Mouse (Mus musculus): ENCODE results near the gene Ehd4. TPM values are rescaled to one million over a fixed set of nuclear protein-coding genes. Genes with fewer than 3 reads are reported as not detected.

The Ehd4 gene
- polyA plus RNA-seq, 1 experiment from 2014 or later: 69.6 TPM

DNA sequence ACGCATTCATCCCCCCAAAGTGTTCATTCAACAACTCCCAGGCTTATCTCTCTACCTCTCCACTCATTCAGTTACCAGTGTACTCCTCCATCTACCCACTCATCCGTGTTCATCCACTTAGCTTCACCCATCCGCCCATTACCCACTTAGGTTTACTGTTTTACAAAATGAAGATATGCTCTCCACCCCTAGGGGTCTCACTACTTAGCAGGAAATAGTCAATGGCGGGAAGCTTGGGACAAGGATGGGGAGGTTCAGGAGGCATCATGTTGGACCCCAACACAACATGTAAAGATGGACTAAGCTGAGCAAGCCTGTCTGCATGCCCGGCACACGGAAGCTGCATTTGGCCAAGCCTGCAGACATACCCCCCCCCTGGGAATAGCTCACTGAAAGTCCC lies 89.8 kb downstream of the Ehd4 start:
- no peaks in the 10 kb centered on the region for H3K27me3 ChIP-seq
- POLR2A ChIA-PET: no interaction called here

DNA sequence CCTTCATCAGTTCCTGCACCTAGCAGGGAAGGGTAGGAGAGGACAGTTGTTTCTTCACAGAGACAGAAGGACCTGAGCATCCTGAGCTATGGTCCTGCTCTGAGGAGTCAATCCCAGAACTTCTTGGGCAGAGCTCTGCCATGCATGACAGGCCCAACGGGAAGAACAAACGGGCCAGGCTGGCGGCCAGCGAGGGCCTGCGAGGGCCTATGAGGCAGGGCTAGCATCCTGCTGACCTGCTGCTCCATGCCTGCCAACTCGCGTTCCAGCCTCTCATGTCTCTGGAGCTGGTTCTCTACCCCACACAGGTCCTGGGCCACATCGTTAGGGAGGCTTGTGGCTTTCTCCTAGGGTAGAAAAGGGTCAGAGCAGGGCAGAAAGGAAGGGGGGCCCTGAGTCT lies 92.2 kb downstream of the Ehd4 start:
- no peaks in the 10 kb centered on the region for H3K27me3 ChIP-seq
- POLR2A ChIA-PET: no interaction called here

More for the DNA sequence above, 89.8 kb downstream of the Ehd4 start:
- CTCF ChIA-PET: interaction anchor here (1.1 to 1.6 kb wide), 3 partner anchors 14 to 94 kb away, joined by 3 to 6 read pairs (median 3); no protein-coding TSS in a partner anchor
- ATAC-seq: no peak
- no peak for DNase-seq (ENCODE audit: low read depth, low spot score)
- TF ChIP-seq CTCF (IDR thresholded peaks at IDR 0.05): no peak
- in situ Hi-C loops (cut with MboI; ENCODE audit: low pct_unique_long_range_greater_than_20kb): no loop called here

DNA sequence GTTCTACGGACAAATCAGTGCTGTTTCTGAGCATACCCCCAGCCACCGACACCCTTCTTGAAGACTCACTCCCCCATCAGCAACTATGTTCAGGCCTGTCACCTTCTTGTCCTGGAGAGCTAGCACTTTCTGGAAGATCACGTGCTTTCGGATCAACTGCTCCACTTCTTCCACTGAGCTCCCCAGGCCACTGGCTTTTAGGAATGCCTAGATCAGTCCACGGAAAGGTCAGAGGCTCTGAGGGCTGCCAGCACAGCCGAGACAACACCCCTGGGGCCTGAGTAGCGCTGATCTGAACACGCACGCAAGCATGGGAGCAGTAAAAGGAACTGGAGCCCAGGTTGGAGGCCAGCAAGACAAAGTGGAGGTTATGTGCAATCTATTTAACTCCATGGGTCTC lies 93.8 kb downstream of the Ehd4 start:
- in situ Hi-C loops (cut with MboI; ENCODE audit: low pct_unique_long_range_greater_than_20kb): no loop called here
- DNase-seq (ENCODE audit: low read depth, low spot score) (no peak), ATAC-seq (no peak)

More for the DNA sequence above, 92.2 kb downstream of the Ehd4 start:
- DNase-seq (ENCODE audit: low read depth, low spot score) (no peak), ATAC-seq (no peak)
- in situ Hi-C loops (cut with MboI; ENCODE audit: low pct_unique_long_range_greater_than_20kb): no loop called here
- TF ChIP-seq CTCF (IDR thresholded peaks at IDR 0.05): no peak
- CTCF ChIA-PET: no interaction called here

DNA sequence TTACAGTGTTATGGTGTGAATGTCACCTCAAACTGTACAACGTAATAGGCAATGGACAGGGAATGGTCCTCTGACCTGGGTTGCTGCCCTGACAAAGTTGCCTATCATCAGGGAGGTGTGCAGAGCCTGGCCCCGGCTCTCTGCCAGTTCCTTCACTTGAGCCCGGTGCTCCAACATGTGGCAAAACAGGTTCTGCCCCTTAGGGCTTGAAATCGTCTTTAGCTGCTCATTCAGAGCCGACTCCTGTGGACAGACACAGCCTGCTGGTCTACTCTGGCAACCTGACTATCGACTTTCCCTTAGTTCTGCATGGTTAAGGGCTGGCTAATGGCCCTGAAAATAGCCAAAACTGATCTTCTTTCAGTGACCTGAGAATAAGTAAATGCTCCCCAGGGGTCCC lies 94.2 kb downstream of the Ehd4 start:
- no peak for TF ChIP-seq CTCF (IDR thresholded peaks at IDR 0.05)
- DNase-seq (ENCODE audit: low read depth, low spot score) (no peak), ATAC-seq (no peak)
- in situ Hi-C loops (cut with MboI; ENCODE audit: low pct_unique_long_range_greater_than_20kb): no loop called here
- ChIA-PET POLR2A (no interaction called here), CTCF (interaction anchor here (0.7 to 2.0 kb wide), 3 partner anchors 8 to 108 kb away, joined by 3 to 7 read pairs (median 4); no protein-coding TSS in a partner anchor)
- H3K27me3 ChIP-seq: no peaks in the 10 kb centered on the region

More for the DNA sequence above, 93.8 kb downstream of the Ehd4 start:
- no peaks in the 10 kb centered on the region for H3K27me3 ChIP-seq
- no peak for TF ChIP-seq CTCF (IDR thresholded peaks at IDR 0.05)
- ChIA-PET CTCF (no interaction called here), POLR2A (no interaction called here)

DNA sequence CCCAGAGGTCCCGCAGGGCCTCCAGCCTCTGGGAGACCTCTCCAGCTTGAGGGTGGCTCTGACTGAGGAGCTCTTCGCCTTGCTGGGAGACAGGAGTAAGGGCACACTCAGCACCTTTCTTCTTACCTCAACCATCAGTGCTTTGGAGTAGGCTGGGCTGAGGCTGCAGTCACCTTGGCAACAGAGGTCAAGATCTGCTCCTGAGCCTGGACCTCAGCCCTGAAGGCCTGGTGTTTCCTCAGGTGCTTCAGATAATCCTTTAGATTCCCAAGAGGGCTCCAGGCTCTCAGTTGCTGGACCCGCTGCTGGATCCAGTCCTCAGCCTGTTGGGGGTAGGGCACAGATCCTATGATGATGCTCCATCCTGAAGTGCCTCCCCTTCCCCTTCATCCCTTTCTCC lies 94.9 kb downstream of the Ehd4 start:
- in situ Hi-C loops (cut with MboI; ENCODE audit: low pct_unique_long_range_greater_than_20kb): no loop called here
- ChIA-PET POLR2A (interaction anchor here (1.6 kb wide), 1 partner anchor 29 kb away, joined by 4 read pairs; no protein-coding TSS in a partner anchor), CTCF (interaction anchor here (0.6 to 2.0 kb wide), 5 partner anchors 9 to 150 kb away, joined by 3 to 7 read pairs (median 3); no protein-coding TSS in a partner anchor)
- TF ChIP-seq CTCF (IDR thresholded peaks at IDR 0.05): no peak
- H3K27me3 ChIP-seq: no peaks in the 10 kb centered on the region
- ATAC-seq (no peak), DNase-seq (ENCODE audit: low read depth, low spot score) (no peak)

DNA sequence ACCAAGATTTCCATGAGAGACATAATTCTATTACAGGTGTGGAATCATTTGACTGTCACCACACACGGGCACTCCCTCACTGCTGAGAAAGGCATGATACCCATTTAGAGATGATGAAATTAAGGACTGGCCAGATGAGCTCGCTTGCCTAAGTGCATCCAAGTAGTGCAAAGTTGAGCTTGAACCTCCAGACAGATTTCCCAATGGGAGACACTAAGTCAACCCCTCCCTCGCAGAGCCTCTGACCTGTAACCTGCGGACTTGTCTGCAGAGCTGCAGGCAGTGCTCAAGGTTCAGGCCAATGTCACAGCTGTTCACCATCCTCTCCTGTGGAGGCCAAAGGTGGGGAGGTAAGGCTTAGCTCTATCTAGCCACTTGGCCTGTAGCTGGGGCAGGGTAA lies 95.6 kb downstream of the Ehd4 start:
- H3K27me3 ChIP-seq: no peaks in the 10 kb centered on the region
- in situ Hi-C loops (cut with MboI; ENCODE audit: low pct_unique_long_range_greater_than_20kb): no loop called here
- ChIA-PET CTCF (interaction anchor here (0.6 to 2.0 kb wide), 4 partner anchors 9 to 149 kb away, joined by 3 to 7 read pairs (median 4); no protein-coding TSS in a partner anchor), POLR2A (interaction anchor here (1.6 kb wide), 1 partner anchor 28 kb away, joined by 4 read pairs; no protein-coding TSS in a partner anchor)
- TF ChIP-seq CTCF (IDR thresholded peaks at IDR 0.05): no peak
- DNase-seq (ENCODE audit: low read depth, low spot score): no peak
- ATAC-seq: no peak

DNA sequence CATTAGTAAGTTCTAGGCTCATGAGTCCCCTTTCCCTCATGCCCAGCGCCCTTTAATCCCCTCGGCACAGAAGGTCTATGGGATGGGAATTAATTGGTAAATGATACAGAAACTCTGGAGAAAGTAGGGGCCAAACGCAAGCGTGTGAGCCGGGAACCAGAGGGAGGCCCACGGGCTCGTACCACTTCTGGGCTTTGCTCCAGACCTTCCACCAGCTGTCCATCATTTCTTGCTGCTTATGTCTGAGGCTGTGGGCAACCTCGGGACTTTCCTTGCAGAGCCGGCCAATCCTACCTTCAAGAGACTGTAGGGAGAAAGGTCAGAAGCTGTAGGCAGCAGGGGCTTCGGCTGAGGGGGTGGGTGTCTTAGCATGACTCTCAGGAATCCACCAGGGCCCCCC lies 98.5 kb downstream of the Ehd4 start:
- no peak for TF ChIP-seq CTCF (IDR thresholded peaks at IDR 0.05)
- H3K27me3 ChIP-seq: no peaks in the 10 kb centered on the region
- CTCF ChIA-PET: no interaction called here

DNA sequence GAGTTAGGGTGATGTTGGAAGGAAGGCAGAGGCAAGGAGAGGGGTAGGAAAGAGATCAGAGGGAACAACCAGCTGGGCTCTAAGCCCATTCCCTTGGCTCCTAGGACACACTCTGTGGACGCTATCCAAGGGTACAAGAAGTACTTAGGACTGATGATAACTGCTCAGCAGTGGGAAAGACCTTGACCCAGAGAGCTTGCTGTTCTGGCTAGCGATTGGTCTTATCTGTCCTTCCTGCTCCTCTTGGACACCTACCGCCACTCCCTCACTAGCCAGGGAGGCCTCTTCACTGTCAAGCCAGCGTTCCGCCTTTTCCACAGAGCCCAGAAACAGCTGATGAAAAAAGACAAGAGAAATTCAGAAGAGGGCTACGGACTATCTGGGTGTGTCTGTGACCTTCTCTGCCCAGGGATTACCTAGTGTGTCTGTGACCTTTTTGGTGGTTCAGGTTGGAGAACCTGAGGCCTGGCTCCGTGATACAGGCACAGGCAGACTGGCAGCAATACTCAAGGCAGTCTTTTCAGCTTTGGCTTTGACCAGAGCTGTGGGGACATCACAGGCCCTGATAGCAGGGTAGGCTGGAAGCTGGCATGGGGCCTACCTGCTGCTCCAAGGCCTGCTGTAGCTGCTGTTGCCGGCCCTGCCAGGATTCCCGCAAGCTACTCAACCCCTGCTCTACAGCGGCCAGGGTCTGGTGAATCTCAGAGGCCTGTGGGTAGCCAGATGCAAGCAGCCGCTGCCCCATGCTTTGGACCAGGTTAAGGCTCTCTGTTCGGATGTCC lies 99.4 kb downstream of the Ehd4 start:
- ChIA-PET CTCF (no interaction called here), POLR2A (interaction anchor here (1.1 kb wide), 1 partner anchor 8 kb away, joined by 3 read pairs; no protein-coding TSS in a partner anchor)
- no peak for ATAC-seq
- in situ Hi-C loops (cut with MboI; ENCODE audit: low pct_unique_long_range_greater_than_20kb): no loop called here
- DNase-seq (ENCODE audit: low read depth, low spot score): no peak
- TF ChIP-seq CTCF (IDR thresholded peaks at IDR 0.05): no peak
- no peaks in the 10 kb centered on the region for H3K27me3 ChIP-seq

More for the DNA sequence above, 98.5 kb downstream of the Ehd4 start:
- POLR2A ChIA-PET: interaction anchor here (1.1 kb wide), 1 partner anchor 9 kb away, joined by 3 read pairs; no protein-coding TSS in a partner anchor
- in situ Hi-C loops (cut with MboI; ENCODE audit: low pct_unique_long_range_greater_than_20kb): no loop called here
- no peak for ATAC-seq
- DNase-seq (ENCODE audit: low read depth, low spot score): no peak

DNA sequence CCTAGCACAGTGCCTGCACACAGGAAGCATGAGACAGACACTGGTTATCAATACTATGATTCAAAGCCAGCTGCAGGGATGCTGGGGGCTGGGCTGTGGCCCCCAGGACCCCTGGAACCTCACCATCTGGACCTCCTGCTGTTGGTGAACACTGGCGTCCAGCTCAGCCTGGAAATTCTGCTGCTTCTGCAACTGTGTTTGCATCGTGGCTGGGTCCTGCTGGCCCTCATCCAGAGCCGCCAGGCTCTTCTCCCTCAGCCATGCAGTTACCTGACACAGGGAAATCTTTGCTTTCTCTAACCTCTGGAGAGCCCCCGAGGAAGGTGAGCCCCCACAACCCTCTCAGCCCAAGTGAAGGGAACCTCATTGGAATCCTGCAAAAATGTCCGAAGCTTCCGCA lies 103.0 kb downstream of the Ehd4 start:
- no peak for TF ChIP-seq CTCF (IDR thresholded peaks at IDR 0.05)
- in situ Hi-C loops (cut with MboI; ENCODE audit: low pct_unique_long_range_greater_than_20kb): no loop called here
- no peaks in the 10 kb centered on the region for H3K27me3 ChIP-seq
- ChIA-PET CTCF (interaction anchor here (1.3 to 1.8 kb wide), 2 partner anchors 17 to 79 kb away, joined by 3 to 6 read pairs; partner anchors contain the start of gene Mapkbp1), POLR2A (no interaction called here)
- ATAC-seq (no peak), DNase-seq (ENCODE audit: low read depth, low spot score) (no peak)

DNA sequence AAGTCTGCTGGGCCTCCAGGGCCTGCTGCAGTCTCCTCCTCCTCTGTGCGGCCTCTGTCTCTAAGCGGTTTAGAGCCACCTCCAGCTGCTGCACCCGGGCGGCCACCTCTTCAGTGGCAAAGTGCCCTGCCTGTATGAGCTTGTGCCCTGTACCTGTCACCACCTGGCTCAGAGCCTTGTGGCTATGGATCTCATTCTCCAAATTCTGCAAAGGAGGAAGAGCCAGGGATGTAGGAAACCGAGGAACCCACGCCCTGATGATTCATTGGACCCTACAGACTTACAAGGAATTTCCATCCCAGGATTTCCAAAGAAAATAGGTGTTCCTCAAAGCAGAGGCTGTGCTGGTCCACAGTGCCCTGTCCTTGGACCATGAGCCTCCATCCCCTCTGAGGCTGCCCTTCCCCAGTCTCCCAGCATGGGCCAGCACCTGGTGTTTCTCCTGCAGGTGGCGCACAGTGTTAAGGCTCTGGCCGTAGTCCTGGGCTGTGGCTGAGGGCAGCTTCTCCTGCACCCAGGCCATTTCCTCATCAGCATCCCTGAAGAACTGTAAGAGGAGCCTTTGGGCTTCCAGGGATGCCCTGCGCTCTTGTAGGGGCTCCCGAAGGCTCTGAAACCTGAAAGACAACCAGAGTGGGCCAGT lies 104.7 kb downstream of the Ehd4 start:
- no peak for TF ChIP-seq CTCF (IDR thresholded peaks at IDR 0.05)
- CTCF ChIA-PET: interaction anchor here (1.7 kb wide), 1 partner anchor 15 kb away, joined by 6 read pairs; no protein-coding TSS in a partner anchor

DNA sequence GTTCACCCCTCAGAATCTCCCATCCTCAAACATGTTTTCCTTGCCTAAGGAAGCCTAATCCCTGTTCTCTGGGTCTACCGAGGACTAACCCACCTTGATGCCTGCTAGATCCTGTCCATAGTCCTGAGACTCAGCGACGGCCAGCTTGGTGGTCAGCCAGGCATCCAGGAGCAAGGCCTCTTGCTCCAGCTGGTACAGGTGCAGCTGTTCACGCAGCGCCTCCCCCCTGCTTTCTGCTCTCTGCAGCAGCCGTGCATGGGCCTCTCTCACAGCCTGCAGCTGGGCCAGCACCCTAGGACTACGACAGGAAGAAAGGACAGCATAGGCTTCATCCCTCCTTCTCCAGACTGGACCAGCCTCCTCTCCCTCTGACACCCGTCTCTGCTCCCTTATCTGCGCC lies 106.2 kb downstream of the Ehd4 start:
- no peaks in the 10 kb centered on the region for H3K27me3 ChIP-seq
- CTCF ChIA-PET: no interaction called here
- POLR2A ChIA-PET: no interaction called here
- no peak for ATAC-seq
- in situ Hi-C loops (cut with MboI; ENCODE audit: low pct_unique_long_range_greater_than_20kb): no loop called here
- DNase-seq (ENCODE audit: low read depth, low spot score): no peak
- no peak for TF ChIP-seq CTCF (IDR thresholded peaks at IDR 0.05)

More for the DNA sequence above, 104.7 kb downstream of the Ehd4 start:
- POLR2A ChIA-PET: no interaction called here
- ATAC-seq (no peak), DNase-seq (ENCODE audit: low read depth, low spot score) (no peak)
- no peaks in the 10 kb centered on the region for H3K27me3 ChIP-seq
- in situ Hi-C loops (cut with MboI; ENCODE audit: low pct_unique_long_range_greater_than_20kb): no loop called here
